Mouse (Mus musculus) bone marrow macrophage, adult 2 months (primary cell): ENCODE results near the gene Trex1. TPM values are rescaled to one million over a fixed set of nuclear protein-coding genes. Genes with fewer than 3 reads are reported as not detected.

ENCODE experiments used
- H3K27ac ChIP-seq: 2 replicates; pipeline ENCODE4 v1.5.1; 2012; ENCODE audit warnings: low read depth, low read length; ENCODE audit not compliant: insufficient read depth
- H3K4me1 ChIP-seq: 2 replicates; pipeline ENCODE4 v1.6.1; 2012; ENCODE audit warnings: low read length; ENCODE audit not compliant: control insufficient read depth, insufficient read depth
- H3K4me3 ChIP-seq: 2 replicates; pipeline ENCODE4 v1.5.1; 2012; ENCODE audit warnings: mild to moderate bottlenecking, low read length, moderate library complexity; ENCODE audit not compliant: insufficient read depth
- CTCF ChIP-seq: IDR thresholded peaks from 2 replicates; pipeline ENCODE4 v1.5.1; 2012; ENCODE audit warnings: low read depth, mild to moderate bottlenecking, low read length, moderate library complexity
- POLR2A ChIP-seq: IDR thresholded peaks from 2 replicates; pipeline ENCODE4 v1.6.1; 2012; ENCODE audit warnings: mild to moderate bottlenecking, low read depth, low read length, borderline replicate concordance
- polyA plus RNA-seq: library from polyadenylated mRNA; stranded (reverse); fragments of >200 nt; gene quantifications from 2 replicates; pipeline ENCODE4 v1.2.4, GENCODE M21; 2012; ENCODE audit not compliant: missing spikeins, insufficient read depth, insufficient read length

Gene Trex1
- polyA plus RNA-seq, 1 experiment, result 110 TPM

DNA sequence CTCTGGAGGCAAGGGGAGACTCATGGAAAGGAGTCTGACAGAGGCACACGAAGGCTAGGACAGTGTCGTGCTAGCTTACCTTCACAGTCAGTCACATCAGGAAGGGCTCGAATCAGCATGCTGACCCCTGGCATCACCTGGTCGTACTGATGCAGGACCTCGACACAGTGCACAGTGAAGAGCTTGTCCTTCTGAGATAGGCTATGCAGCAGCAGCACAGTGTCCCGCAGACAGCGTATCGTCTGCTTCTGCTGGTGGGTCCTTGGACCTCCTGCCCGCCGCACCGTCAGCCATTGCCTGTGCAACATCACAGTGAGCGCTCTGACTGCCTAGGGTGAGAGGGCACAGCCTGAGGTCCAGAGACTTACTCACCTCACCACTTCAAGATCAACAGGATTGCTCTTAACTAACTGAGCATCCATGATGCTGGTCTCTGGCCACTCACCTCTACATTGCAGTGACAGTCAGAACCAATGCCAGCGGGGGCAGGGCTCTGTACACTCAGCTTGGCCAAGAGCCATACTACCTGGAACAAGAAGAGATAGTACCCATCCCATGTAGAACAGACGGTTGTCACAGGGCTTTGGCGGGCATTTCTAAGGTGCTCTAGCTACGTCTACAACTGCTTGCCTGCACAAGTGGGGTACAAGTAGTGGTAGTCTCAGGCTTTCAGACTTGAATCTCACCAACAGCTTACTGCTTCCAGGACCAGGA lies 807 bp upstream of the Trex1 start:
- H3K4me3 ChIP-seq, result no peak overlapping the region

GRCm38 (mm10) chr9:109058006-109058765 lies 1.3 kb downstream of the Trex1 start:
- no peak for TF ChIP-seq CTCF
- TF ChIP-seq POLR2A, result 0 out of 2 replicates have a peak, but pooled peaks have one; percentile 16
- Histone ChIP-seq H3K27ac (peak overlapping the region; percentile 79), H3K4me3 (peak overlapping the region; percentile 77), H3K4me1 (peaks cover 37% of the 10 kb centered on the region)

More for the DNA sequence above, 807 bp upstream of the Trex1 start:
- TF ChIP-seq CTCF (no peak), POLR2A (no peak)
- Histone ChIP-seq H3K27ac (no peak overlapping the region), H3K4me1 (peaks cover 27% of the 10 kb centered on the region)

GRCm38 (mm10) chr9:109057543-109057942 lies 2.0 kb downstream of the Trex1 start:
- H3K4me3 ChIP-seq, result peak overlapping the region; percentile 77
- no peak for TF ChIP-seq POLR2A
- no peak for TF ChIP-seq CTCF
- H3K27ac ChIP-seq, result peak overlapping the region; percentile 86
- H3K4me1 ChIP-seq, result peaks cover 37% of the 10 kb centered on the region

DNA sequence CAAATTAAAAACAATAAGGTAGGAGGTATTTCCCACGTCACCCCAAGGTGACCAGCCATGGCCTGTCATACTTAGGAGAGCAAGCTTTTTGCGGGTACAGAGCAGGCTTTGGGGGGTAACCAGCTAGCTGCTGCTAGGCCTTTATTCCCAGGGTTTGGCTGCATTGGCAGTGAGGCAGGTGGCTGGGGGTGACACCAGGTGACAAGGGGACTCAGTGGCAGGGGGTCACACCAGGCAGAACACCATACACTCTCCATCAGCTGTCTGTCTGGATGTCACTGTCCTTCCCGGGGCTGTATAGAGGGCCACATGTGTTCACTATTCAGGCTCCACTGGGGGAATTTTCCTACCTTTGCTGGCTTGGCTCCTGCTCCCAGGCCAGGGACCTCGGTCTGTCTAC lies 2.6 kb downstream of the Trex1 start:
- Histone ChIP-seq H3K4me1 (peaks cover 37% of the 10 kb centered on the region), H3K4me3 (peak overlapping the region; percentile 54), H3K27ac (peak overlapping the region; percentile 86)
- TF ChIP-seq CTCF (no peak), POLR2A (no peak)

- Histone ChIP-seq H3K27ac (peak overlapping the region; percentile 86), H3K4me3 (no peak overlapping the region), H3K4me1 (peaks cover 37% of the 10 kb centered on the region)
- TF ChIP-seq CTCF (no peak), POLR2A (no peak)
Measured at GRCm38 (mm10) chr9:109056081-109056690, 3.3 kb downstream of the Trex1 start.

DNA sequence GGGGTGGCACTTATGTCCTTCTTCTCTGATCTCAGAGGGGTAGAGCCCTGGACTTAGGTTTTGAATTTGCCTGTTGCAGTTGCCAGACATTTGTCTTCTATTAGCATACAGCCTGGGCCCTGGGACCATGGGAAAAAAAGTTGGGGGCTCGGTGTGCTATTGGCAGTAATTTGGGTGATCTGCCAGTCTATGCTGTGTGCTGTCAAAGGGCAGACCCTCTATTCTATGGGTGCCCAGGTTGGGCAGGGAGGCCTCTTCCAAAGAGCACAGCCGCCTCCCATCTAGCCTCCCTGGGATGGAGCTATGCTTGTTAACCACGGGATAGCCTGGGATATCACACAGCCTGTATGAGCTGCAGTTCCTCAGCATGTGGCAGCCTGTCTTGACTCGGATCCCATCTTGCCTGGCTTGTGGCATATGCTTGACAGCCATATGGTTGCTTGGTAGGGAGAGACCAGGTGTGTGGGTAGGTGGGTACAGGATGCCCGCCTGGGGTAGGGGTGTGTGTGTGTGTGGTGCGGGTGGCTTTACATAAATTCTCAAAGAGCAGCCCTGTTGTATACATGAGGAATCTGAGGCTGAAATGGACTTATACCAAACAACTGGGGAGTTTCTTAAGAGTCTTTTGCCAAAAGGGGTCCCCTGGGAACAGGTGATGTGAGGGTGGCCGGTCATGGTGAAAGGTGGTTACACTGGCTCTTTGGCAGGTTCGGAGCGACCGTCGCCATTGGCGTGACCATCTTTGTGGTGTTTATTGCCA lies 4.1 kb downstream of the Trex1 start:
- Histone ChIP-seq H3K27ac (peak overlapping the region; percentile 90), H3K4me1 (peaks cover 37% of the 10 kb centered on the region), H3K4me3 (peak overlapping the region; percentile 50)
- no peak for TF ChIP-seq POLR2A
- TF ChIP-seq CTCF, result no peak

DNA sequence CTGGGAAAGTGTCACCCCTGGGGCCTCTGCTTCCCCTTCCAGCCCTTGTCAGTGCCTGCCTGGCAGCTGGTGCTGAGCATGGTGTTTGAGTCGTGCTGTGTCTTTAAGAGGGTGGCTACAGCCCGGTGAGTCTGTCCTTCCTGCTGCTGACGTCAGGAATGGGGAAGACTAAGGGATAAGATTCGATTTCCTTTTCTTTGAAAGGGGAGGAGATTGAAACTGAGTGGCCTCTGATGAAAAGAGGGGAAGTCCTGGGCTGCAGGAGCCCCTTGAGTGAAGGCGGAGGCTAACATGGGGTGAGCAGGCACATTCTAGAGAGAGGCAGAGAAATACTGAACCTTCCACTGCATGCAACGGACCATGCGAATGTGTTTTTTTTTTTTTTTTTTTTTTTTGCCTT lies 4.8 kb downstream of the Trex1 start:
- peaks cover 37% of the 10 kb centered on the region for H3K4me1 ChIP-seq
- H3K4me3 ChIP-seq, result peak overlapping the region; percentile 50
- H3K27ac ChIP-seq, result peak overlapping the region; percentile 90
- TF ChIP-seq CTCF, result no peak
- no peak for TF ChIP-seq POLR2A

DNA sequence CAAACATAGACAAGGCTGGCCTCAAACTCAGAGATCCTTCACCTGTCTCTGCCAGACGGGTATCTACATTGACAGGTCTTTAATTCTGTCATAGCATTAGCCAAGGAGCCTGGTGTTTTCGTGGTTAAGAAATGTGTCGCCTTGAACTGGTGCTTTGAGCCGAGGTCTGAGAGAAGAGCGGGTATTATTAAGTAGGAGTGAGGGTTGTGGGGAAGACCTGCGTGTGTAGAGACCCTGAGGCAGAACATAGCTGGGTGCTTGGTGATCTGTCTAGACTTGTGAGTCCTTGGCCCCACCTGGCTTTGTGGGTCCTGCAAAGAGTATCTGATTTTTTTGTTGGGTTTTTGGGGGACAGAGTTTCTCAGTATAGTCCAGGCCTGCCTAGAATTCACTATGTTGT lies 5.7 kb downstream of the Trex1 start:
- no peak overlapping the region for H3K4me3 ChIP-seq
- H3K27ac ChIP-seq, result peak overlapping the region; percentile 71; the same call in 1 of the 2 replicates
- no peak for TF ChIP-seq CTCF
- TF ChIP-seq POLR2A, result no peak
- H3K4me1 ChIP-seq, result peaks cover 37% of the 10 kb centered on the region

GRCm38 (mm10) chr9:109053366-109053765 lies 6.2 kb downstream of the Trex1 start:
- no peak overlapping the region for H3K4me3 ChIP-seq
- peaks cover 36% of the 10 kb centered on the region for H3K4me1 ChIP-seq
- H3K27ac ChIP-seq, result no peak overlapping the region
- TF ChIP-seq POLR2A (no peak), CTCF (no peak)
